Mouse (Mus musculus) kidney, adult 2 months (tissue): ENCODE results near the gene Dnah6.

Experiments used
- CTCF ChIP-seq: fragments of 200-500 bp; conservative IDR thresholded peaks from 2 replicates; pipeline ENCODE4 v1.5.1; 2011; ENCODE audit warnings: low read depth, mild to moderate bottlenecking, control low read depth, low read length, moderate library complexity, mixed read lengths; ENCODE audit not compliant: insufficient read depth, insufficient read length
- POLR2A ChIP-seq: fragments of 200-500 bp; IDR thresholded peaks from one replicate; pipeline ENCODE4 v1.6.1; 2011; ENCODE audit warnings: low read depth, low read length, control low read depth

GRCm38 (mm10) chr6:73247452-73247851, 26.0 kb upstream of the Dnah6 start:
- TF ChIP-seq CTCF (peak; percentile 37; the same call in 1 of the 2 replicates), POLR2A (no peak)
